Mouse (Mus musculus) kidney, postnatal 0 days (tissue): ENCODE measurements around the gene Chrnb1. TPM values are rescaled to one million over a fixed set of nuclear protein-coding genes. Genes with fewer than 3 reads are reported as not detected.
A peak's percentile ranks its signal among the peaks of the same experiment; 100 is the strongest.

Experiments
- ATAC-seq: fragments of 200-750 bp; cut with Nextera tagmentation; replicated peaks from 2 replicates; pipeline ENCODE4 v1.8.0; 2017; ENCODE audit warnings: low read depth, moderate number of reproducible peaks, moderate TSS enrichment, moderate library complexity; ENCODE audit not compliant: low FRiP score
- DNase-seq: peaks from one replicate; pipeline ENCODE4 v3.0.0-alpha.2; 2016; ENCODE audit warnings: low spot score
- H3K27ac ChIP-seq: fragments of 300-500 bp; sonication (generic); 2 replicates; pipeline ENCODE4 v1.5.1; 2014; ENCODE audit warnings: mild to moderate bottlenecking
- H3K27me3 ChIP-seq: fragments of 300-500 bp; sonication (generic); 2 replicates; pipeline ENCODE4 v1.6.1; 2014; ENCODE audit warnings: low read length, mixed read lengths; ENCODE audit not compliant: insufficient read depth
- H3K36me3 ChIP-seq: fragments of 300-500 bp; sonication (generic); 2 replicates; pipeline ENCODE4 v1.6.1; 2014; ENCODE audit warnings: low read length, mixed read lengths; ENCODE audit not compliant: insufficient read depth
- H3K4me1 ChIP-seq: fragments of 300-500 bp; sonication (generic); replicated peaks from 2 replicates; pipeline ENCODE4 v1.6.1; 2014; ENCODE audit warnings: antibody characterized with exemption, low read length, mixed read lengths; ENCODE audit not compliant: insufficient read depth
- H3K4me2 ChIP-seq: fragments of 300-500 bp; sonication (generic); 2 replicates; pipeline ENCODE4 v1.6.1; 2014; ENCODE audit warnings: mild to moderate bottlenecking, low read length, moderate library complexity, mixed read lengths
- H3K4me3 ChIP-seq: fragments of 300-500 bp; sonication (generic); replicated peaks from 2 replicates; pipeline ENCODE4 v1.5.1; 2014; ENCODE audit warnings: low read depth, low read length
- H3K9ac ChIP-seq: fragments of 300-500 bp; sonication (generic); 2 replicates; pipeline ENCODE4 v1.6.1; 2014; ENCODE audit warnings: low read depth, low read length
- H3K9me3 ChIP-seq: fragments of 300-500 bp; sonication (generic); replicated peaks from 2 replicates; pipeline ENCODE4 v1.6.1; 2016; ENCODE audit warnings: low read length, inconsistent platforms, mixed read lengths
- CTCF ChIP-seq: IDR thresholded peaks from 2 replicates; pipeline ENCODE4 v1.5.1; 2016; ENCODE audit warnings: antibody characterized with exemption, low read depth, mild to moderate bottlenecking, moderate library complexity
- WGBS: fragments of 180-500 bp; shearing (Covaris S2); extraction: QIAGEN DNeasy Blood & Tissue Kit; methylation state at CpG from one replicate; pipeline ENCODE4 v1.1.7; 2014; 5-methylcytosine and 5-hydroxymethylcytosine counted together
- polyA plus RNA-seq: library from polyadenylated mRNA; unstranded; fragments of >200 nt; fragmentation: Nextera tagmentation; extraction: Ambion mirVana; gene quantifications from 2 replicates; pipeline ENCODE4 v1.2.1, GENCODE M21; 2015

Gene Chrnb1
- polyA plus RNA-seq, 1 experiment from 2014 or later, result 12.1 TPM

GRCm38 (mm10) chr11:69795983-69796435, 266 bp upstream of the Chrnb1 start:
- no peak for ATAC-seq
- DNase-seq, result no peak
- H3K27ac ChIP-seq, result no peak overlapping the region

GRCm38 (mm10) chr11:69793429-69793828, 2.3 kb downstream of the Chrnb1 start:
- no peaks in the 10 kb centered on the region for H3K9me3 ChIP-seq
- no peak overlapping the region for H3K4me3 ChIP-seq
- H3K4me2 ChIP-seq, result no peak overlapping the region
- H3K27ac ChIP-seq, result no peak overlapping the region
- TF ChIP-seq CTCF, result no peak
- WGBS, result 57% methylated on average over 5 of the region's 5 CpGs
- no peak for DNase-seq
- H3K9ac ChIP-seq, result no peak overlapping the region
- 0 out of 2 replicates have a peak, but pooled peaks cover 7% of the 10 kb centered on the region for H3K4me1 ChIP-seq
- ATAC-seq, result no peak
- H3K27me3 ChIP-seq, result no peaks in the 10 kb centered on the region
- no peaks in the 10 kb centered on the region for H3K36me3 ChIP-seq

More at GRCm38 (mm10) chr11:69795983-69796435, 266 bp upstream of the Chrnb1 start:
- peaks cover 18% of the 10 kb centered on the region for H3K4me1 ChIP-seq
- peak overlapping the region; percentile 95 for H3K4me2 ChIP-seq
- H3K27me3 ChIP-seq, result no peaks in the 10 kb centered on the region
- no peaks in the 10 kb centered on the region for H3K36me3 ChIP-seq
- H3K4me3 ChIP-seq, result peak overlapping the region; percentile 50
- no peak for TF ChIP-seq CTCF
- WGBS, result 2% methylated on average over 13 of the region's 13 CpGs
- no peaks in the 10 kb centered on the region for H3K9me3 ChIP-seq
- H3K9ac ChIP-seq, result peak overlapping the region; percentile 67; the same call in 1 of the 2 replicates

GRCm38 (mm10) chr11:69791420-69791819, 4.3 kb downstream of the Chrnb1 start:
- DNase-seq, result no peak
- Histone ChIP-seq H3K4me1 (0 out of 2 replicates have a peak, but pooled peaks cover 7% of the 10 kb centered on the region), H3K27ac (no peak overlapping the region), H3K9ac (no peak overlapping the region), H3K27me3 (no peaks in the 10 kb centered on the region), H3K9me3 (no peaks in the 10 kb centered on the region), H3K4me3 (no peak overlapping the region), H3K4me2 (no peak overlapping the region), H3K36me3 (no peaks in the 10 kb centered on the region)
- 60% methylated on average over 5 of the region's 5 CpGs for WGBS
- no peak for TF ChIP-seq CTCF
- no peak for ATAC-seq

- Histone ChIP-seq H3K4me2 (no peak overlapping the region), H3K36me3 (no peaks in the 10 kb centered on the region), H3K27me3 (no peaks in the 10 kb centered on the region), H3K9me3 (no peaks in the 10 kb centered on the region), H3K4me3 (no peak overlapping the region), H3K9ac (no peak overlapping the region), H3K27ac (no peak overlapping the region), H3K4me1 (0 out of 2 replicates have a peak, but pooled peaks cover 3% of the 10 kb centered on the region)
- WGBS, result 34% methylated on average over 5 of the region's 5 CpGs
- TF ChIP-seq CTCF, result no peak
- ATAC-seq (no peak), DNase-seq (peak; percentile 44)
Measured at GRCm38 (mm10) chr11:69789431-69789830, 6.3 kb downstream of the Chrnb1 start.

- H3K36me3 ChIP-seq, result no peaks in the 10 kb centered on the region
- no peak overlapping the region for H3K4me3 ChIP-seq
- H3K9me3 ChIP-seq, result no peaks in the 10 kb centered on the region
- no peak for TF ChIP-seq CTCF
- no peak overlapping the region for H3K4me2 ChIP-seq
- no peak overlapping the region for H3K27ac ChIP-seq
- 0 out of 2 replicates have a peak, but pooled peaks cover 3% of the 10 kb centered on the region for H3K4me1 ChIP-seq
- DNase-seq (no peak), ATAC-seq (no peak)
- WGBS, result 92% methylated on average over 5 of the region's 5 CpGs
- H3K27me3 ChIP-seq, result no peaks in the 10 kb centered on the region
- no peak overlapping the region for H3K9ac ChIP-seq
Measured at GRCm38 (mm10) chr11:69787306-69787705, 8.4 kb downstream of the Chrnb1 start.

- H3K4me3 ChIP-seq, result no peak overlapping the region
- no peak overlapping the region for H3K27ac ChIP-seq
- no peaks in the 10 kb centered on the region for H3K9me3 ChIP-seq
- 37% methylated on average over 15 of the region's 15 CpGs for WGBS
- 0 out of 2 replicates have a peak, but pooled peaks cover 3% of the 10 kb centered on the region for H3K4me1 ChIP-seq
- no peak overlapping the region for H3K9ac ChIP-seq
- no peaks in the 10 kb centered on the region for H3K27me3 ChIP-seq
- DNase-seq (peak; percentile 61), ATAC-seq (peak; percentile 39; the same call in 1 of the 2 replicates)
- peak overlapping the region; percentile 37 for H3K4me2 ChIP-seq
- no peaks in the 10 kb centered on the region for H3K36me3 ChIP-seq
- TF ChIP-seq CTCF, result no peak
Measured at GRCm38 (mm10) chr11:69784793-69785272, 10.9 kb downstream of the Chrnb1 start.
